Mouse (Mus musculus) kidney, postnatal 0 days (tissue): ENCODE measurements at regions not wholly inside any gene's neighbourhood (a gene's known extent, or its start where the extent isn't known, plus 50 kb on each side); places are given as distances from the start of the nearest gene placed in this dataset.

Experiments used
- ATAC-seq: fragments of 200-750 bp; cut with Nextera tagmentation; replicated peaks from 2 replicates; pipeline ENCODE4 v1.8.0; 2017; ENCODE audit warnings: low read depth, moderate number of reproducible peaks, moderate TSS enrichment, moderate library complexity; ENCODE audit not compliant: low FRiP score
- DNase-seq: peaks from one replicate; pipeline ENCODE4 v3.0.0-alpha.2; 2016; ENCODE audit warnings: low spot score
- H3K27ac ChIP-seq: fragments of 300-500 bp; sonication (generic); 2 replicates; pipeline ENCODE4 v1.5.1; 2014; ENCODE audit warnings: mild to moderate bottlenecking
- H3K27me3 ChIP-seq: fragments of 300-500 bp; sonication (generic); 2 replicates; pipeline ENCODE4 v1.6.1; 2014; ENCODE audit warnings: low read length, mixed read lengths; ENCODE audit not compliant: insufficient read depth
- H3K36me3 ChIP-seq: fragments of 300-500 bp; sonication (generic); 2 replicates; pipeline ENCODE4 v1.6.1; 2014; ENCODE audit warnings: low read length, mixed read lengths; ENCODE audit not compliant: insufficient read depth
- H3K4me1 ChIP-seq: fragments of 300-500 bp; sonication (generic); replicated peaks from 2 replicates; pipeline ENCODE4 v1.6.1; 2014; ENCODE audit warnings: antibody characterized with exemption, low read length, mixed read lengths; ENCODE audit not compliant: insufficient read depth
- H3K4me2 ChIP-seq: fragments of 300-500 bp; sonication (generic); 2 replicates; pipeline ENCODE4 v1.6.1; 2014; ENCODE audit warnings: mild to moderate bottlenecking, low read length, moderate library complexity, mixed read lengths
- H3K4me3 ChIP-seq: fragments of 300-500 bp; sonication (generic); replicated peaks from 2 replicates; pipeline ENCODE4 v1.5.1; 2014; ENCODE audit warnings: low read depth, low read length
- H3K9ac ChIP-seq: fragments of 300-500 bp; sonication (generic); 2 replicates; pipeline ENCODE4 v1.6.1; 2014; ENCODE audit warnings: low read depth, low read length
- H3K9me3 ChIP-seq: fragments of 300-500 bp; sonication (generic); replicated peaks from 2 replicates; pipeline ENCODE4 v1.6.1; 2016; ENCODE audit warnings: low read length, inconsistent platforms, mixed read lengths
- CTCF ChIP-seq: IDR thresholded peaks from 2 replicates; pipeline ENCODE4 v1.5.1; 2016; ENCODE audit warnings: antibody characterized with exemption, low read depth, mild to moderate bottlenecking, moderate library complexity
- WGBS: fragments of 180-500 bp; shearing (Covaris S2); extraction: QIAGEN DNeasy Blood & Tissue Kit; methylation state at CpG from one replicate; pipeline ENCODE4 v1.1.7; 2014; 5-methylcytosine and 5-hydroxymethylcytosine counted together

GRCm38 (mm10) chr7:40659662-40660061, 238.5 kb upstream of the Vstm2b start:
- no peak overlapping the region for H3K9ac ChIP-seq
- H3K36me3 ChIP-seq, result no peaks in the 10 kb centered on the region
- no peak for TF ChIP-seq CTCF
- H3K27me3 ChIP-seq, result no peaks in the 10 kb centered on the region
- no peaks in the 10 kb centered on the region for H3K4me1 ChIP-seq
- DNase-seq, result no peak
- no peak overlapping the region for H3K27ac ChIP-seq
- no peak for ATAC-seq
- no peaks in the 10 kb centered on the region for H3K9me3 ChIP-seq
- no peak overlapping the region for H3K4me2 ChIP-seq
- H3K4me3 ChIP-seq, result no peak overlapping the region
- WGBS, result 14% methylated on average over 3 of the region's 3 CpGs

DNA sequence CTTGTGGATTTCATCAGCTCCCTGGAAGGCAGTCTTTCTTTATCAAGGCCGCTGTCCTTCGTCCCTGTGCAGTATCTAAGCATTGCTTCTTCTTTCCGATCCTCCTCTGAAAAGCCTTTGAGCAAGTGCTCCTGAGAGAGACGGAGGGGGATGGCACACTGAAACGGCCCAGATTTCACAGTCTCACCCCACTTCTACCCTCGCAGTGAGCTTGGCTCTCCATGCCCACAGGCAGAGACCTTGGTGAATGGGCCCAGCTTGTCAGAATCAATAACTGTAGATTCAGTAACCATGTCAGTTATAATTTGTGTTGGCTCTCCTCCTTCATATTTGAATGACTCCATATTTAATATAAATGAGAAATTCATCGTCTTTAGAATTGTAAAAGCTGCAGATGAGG, 234.3 kb upstream of the Vstm2b start:
- Histone ChIP-seq H3K4me1 (no peaks in the 10 kb centered on the region), H3K27me3 (no peaks in the 10 kb centered on the region), H3K4me2 (no peak overlapping the region), H3K9ac (no peak overlapping the region), H3K9me3 (no peaks in the 10 kb centered on the region), H3K36me3 (no peaks in the 10 kb centered on the region), H3K27ac (no peak overlapping the region), H3K4me3 (no peak overlapping the region)
- WGBS, result 85% methylated on average over 7 of the region's 7 CpGs
- DNase-seq, result no peak
- no peak for ATAC-seq
- TF ChIP-seq CTCF, result no peak

DNA sequence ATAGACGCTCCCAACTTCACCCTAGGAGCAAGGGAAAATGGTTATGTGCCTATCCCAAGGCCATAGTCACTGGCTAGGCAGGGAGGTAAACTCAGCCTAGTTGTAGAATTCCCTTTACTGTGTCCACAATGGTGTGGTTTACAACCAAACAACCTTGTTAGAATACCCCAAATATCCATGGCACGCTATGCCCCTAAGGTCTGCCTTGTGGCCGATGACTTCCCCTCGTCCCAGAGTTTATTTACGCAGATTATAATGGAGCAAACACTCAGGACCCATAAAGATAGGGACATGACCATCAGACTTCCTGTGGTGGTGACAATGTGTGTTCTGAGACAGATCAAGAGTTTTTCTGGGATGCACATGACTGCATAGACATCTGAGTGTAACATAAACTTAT, 231.5 kb upstream of the Vstm2b start:
- no peak for DNase-seq
- no peak for TF ChIP-seq CTCF
- Histone ChIP-seq H3K27ac (no peak overlapping the region), H3K27me3 (no peaks in the 10 kb centered on the region), H3K4me3 (no peak overlapping the region), H3K4me1 (no peaks in the 10 kb centered on the region), H3K9me3 (no peaks in the 10 kb centered on the region), H3K4me2 (no peak overlapping the region), H3K9ac (no peak overlapping the region), H3K36me3 (no peaks in the 10 kb centered on the region)
- WGBS, result 83% methylated on average over 5 of the region's 5 CpGs
- no peak for ATAC-seq

GRCm38 (mm10) chr7:40670401-40670800, 227.7 kb upstream of the Vstm2b start:
- DNase-seq, result no peak
- WGBS, result 70% methylated on average over 5 of the region's 5 CpGs
- H3K4me3 ChIP-seq, result no peak overlapping the region
- H3K27me3 ChIP-seq, result no peaks in the 10 kb centered on the region
- H3K4me1 ChIP-seq, result no peaks in the 10 kb centered on the region
- H3K9ac ChIP-seq, result no peak overlapping the region
- TF ChIP-seq CTCF, result no peak
- 0 out of 2 replicates have a peak overlapping the region, but pooled peaks have one; percentile 40 for H3K27ac ChIP-seq
- H3K4me2 ChIP-seq, result no peak overlapping the region
- ATAC-seq, result no peak
- H3K9me3 ChIP-seq, result no peaks in the 10 kb centered on the region
- no peaks in the 10 kb centered on the region for H3K36me3 ChIP-seq

DNA sequence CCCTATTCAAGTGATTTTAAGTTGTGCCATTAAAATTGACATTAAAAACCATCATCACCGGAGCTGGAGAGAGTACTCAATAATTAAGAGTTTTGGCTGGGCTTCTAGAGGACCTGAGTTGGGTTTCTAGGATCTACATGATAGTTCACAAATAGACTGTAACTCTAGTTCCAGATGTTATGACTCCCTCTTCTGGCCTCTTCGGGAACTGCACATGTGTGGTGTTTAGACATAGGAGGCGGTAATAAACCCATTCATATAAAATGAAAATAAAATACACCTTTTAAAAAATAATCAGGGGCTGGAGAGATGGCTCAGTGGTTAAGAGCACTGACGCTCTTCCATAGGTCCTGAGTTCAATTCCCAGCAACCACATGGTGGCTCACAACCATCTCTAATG, 227.1 kb upstream of the Vstm2b start:
- Histone ChIP-seq H3K9ac (no peak overlapping the region), H3K36me3 (no peaks in the 10 kb centered on the region), H3K9me3 (no peaks in the 10 kb centered on the region), H3K27ac (no peak overlapping the region), H3K27me3 (no peaks in the 10 kb centered on the region), H3K4me1 (no peaks in the 10 kb centered on the region), H3K4me3 (no peak overlapping the region), H3K4me2 (no peak overlapping the region)
- peak; percentile 42; the same call in 1 of the 2 replicates for TF ChIP-seq CTCF
- WGBS, result 97% methylated on average over 4 of the region's 4 CpGs
- DNase-seq (no peak), ATAC-seq (no peak)

GRCm38 (mm10) chr7:40672348-40672747, 225.8 kb upstream of the Vstm2b start:
- peak; percentile 49 for DNase-seq

GRCm38 (mm10) chr7:40674397-40674796, 223.7 kb upstream of the Vstm2b start:
- Histone ChIP-seq H3K4me2 (no peak overlapping the region), H3K4me1 (no peaks in the 10 kb centered on the region), H3K9ac (no peak overlapping the region), H3K4me3 (no peak overlapping the region), H3K36me3 (no peaks in the 10 kb centered on the region), H3K27ac (no peak overlapping the region), H3K27me3 (no peaks in the 10 kb centered on the region), H3K9me3 (no peaks in the 10 kb centered on the region)
- no peak for ATAC-seq
- TF ChIP-seq CTCF, result no peak
- DNase-seq, result no peak
- WGBS, result 65% methylated on average over 3 of the region's 3 CpGs

More at GRCm38 (mm10) chr7:40672348-40672747, 225.8 kb upstream of the Vstm2b start:
- Histone ChIP-seq H3K9ac (no peak overlapping the region), H3K36me3 (no peaks in the 10 kb centered on the region), H3K4me1 (no peaks in the 10 kb centered on the region), H3K27ac (no peak overlapping the region), H3K4me3 (no peak overlapping the region), H3K4me2 (no peak overlapping the region), H3K27me3 (no peaks in the 10 kb centered on the region), H3K9me3 (no peaks in the 10 kb centered on the region)
- TF ChIP-seq CTCF, result no peak
- ATAC-seq, result peak; percentile 29; the same call in 1 of the 2 replicates
- 71% methylated on average over 1 of the region's 1 CpGs for WGBS
